In genomic region chr4:45015615-45016014, GRCm38 (mm10) we compare ENCODE assay signal across 8 mouse cellular contexts. TPM values are rescaled to one million over a fixed set of nuclear protein-coding genes. Genes with fewer than 3 reads are reported as not detected.
DNase-seq lines count a peak whose midpoint lies in the region; ATAC-seq and TF ChIP-seq lines count a peak whose summit lies in the region.

No protein-coding gene starts in this region.

- TF ChIP-seq CTCF in stomach, postnatal 0 days (IDR thresholded peaks at IDR 0.05; ENCODE audit: low read depth) = peak; percentile 87

- ATAC-seq in frontal cortex, adult (ENCODE audit: low TSS enrichment) = no peak
- ATAC-seq in stomach, postnatal 0 days (ENCODE audit: low FRiP score, low TSS enrichment) = no peak

- no peak overlapping the region for H3K27ac ChIP-seq in stomach, postnatal 0 days (replicated peaks)

- no peak for TF ChIP-seq EP300 in stomach, postnatal 0 days (optimal IDR thresholded peaks at IDR 0.05)

- no peak overlapping the region for H3K4me2 ChIP-seq in stomach, postnatal 0 days (replicated peaks; ENCODE audit: low read depth)

- no peaks in the 10 kb centered on the region for H3K4me1 ChIP-seq in stomach, postnatal 0 days (replicated peaks; ENCODE audit: control insufficient read depth, insufficient read depth)

- no peak overlapping the region for H3K9ac ChIP-seq in stomach, postnatal 0 days (ENCODE audit: low read length)

- H3K27me3 ChIP-seq in stomach, postnatal 0 days (ENCODE audit: control insufficient read depth, insufficient read depth, low read length) = no peaks in the 10 kb centered on the region

- H3K36me3 ChIP-seq in stomach, postnatal 0 days (ENCODE audit: control insufficient read depth, insufficient read depth, low read length) = no peaks in the 10 kb centered on the region

- H3K9me3 ChIP-seq in stomach, postnatal 0 days (ENCODE audit: control insufficient read depth, low read length) = no peaks in the 10 kb centered on the region

- peak; percentile 43 to 89 for DNase-seq in frontal cortex, adult 2 months (ENCODE audit: extremely low spot score in 1 of 2, low spot score in 1 of 2)
- peak; percentile 59 for DNase-seq in urinary bladder, postnatal 25 days (ENCODE audit: low spot score)
- no peak for DNase-seq in urinary bladder, adult 2 months (ENCODE audit: low spot score)
- DNase-seq in embryo, embryonic 11 days = peak; percentile 66
- peak; percentile 73 for DNase-seq in kidney, postnatal 14 days
- peak; percentile 69 for DNase-seq in lung, postnatal 25 days (ENCODE audit: low spot score)
- peak; percentile 47 for DNase-seq in stomach, postnatal 0 days (ENCODE audit: low spot score)

- 10% methylated on average over 3 of the region's 3 CpGs for WGBS in stomach, postnatal 0 days

- no peak overlapping the region for H3K4me3 ChIP-seq in stomach, postnatal 0 days (ENCODE audit: low read depth, low read length)

RNA-seq across cellular contexts. Expression of gene Polr1e, which starts 2.8 kb away (rescaled TPM):
- polyA plus RNA-seq in frontal cortex, adult 2 months (2012; rRNA removed) = 12.6 and 13.6 TPM in 2 replicates
- 14.1 and 17.2 TPM in 2 replicates for polyA plus RNA-seq in urinary bladder, adult 2 months (2012; rRNA removed)
- polyA plus RNA-seq in stomach, postnatal 0 days (2015; fragmentation: Nextera tagmentation; extraction: Ambion mirVana) = 18.3 and 19.9 TPM in 2 replicates

RNA-seq across cellular contexts. Expression of gene Zbtb5, which starts 3.4 kb away (rescaled TPM):
- polyA plus RNA-seq in frontal cortex, adult 2 months (2012; rRNA removed) = 9.4 and 10.6 TPM in 2 replicates
- polyA plus RNA-seq in urinary bladder, adult 2 months (2012; rRNA removed) = 8.5 and 8.6 TPM in 2 replicates
- polyA plus RNA-seq in stomach, postnatal 0 days (2015; fragmentation: Nextera tagmentation; extraction: Ambion mirVana) = 9.0 and 9.7 TPM in 2 replicates

RNA-seq across cellular contexts. Expression of gene Grhpr, which starts 34.4 kb away (rescaled TPM):
- polyA plus RNA-seq in frontal cortex, adult 2 months (2012; rRNA removed) = 31.4 and 31.7 TPM in 2 replicates
- 34.9 and 38.4 TPM in 2 replicates for polyA plus RNA-seq in urinary bladder, adult 2 months (2012; rRNA removed)
- polyA plus RNA-seq in stomach, postnatal 0 days (2015; fragmentation: Nextera tagmentation; extraction: Ambion mirVana) = 55.9 and 57.3 TPM in 2 replicates
